Mouse (Mus musculus): Measurements from ENCODE around the gene Pygm. TPM values are rescaled to one million over a fixed set of nuclear protein-coding genes. Genes with fewer than 3 reads are reported as not detected.

The Pygm gene
- polyA plus RNA-seq, 1 experiment, result 0.14 TPM

DNA sequence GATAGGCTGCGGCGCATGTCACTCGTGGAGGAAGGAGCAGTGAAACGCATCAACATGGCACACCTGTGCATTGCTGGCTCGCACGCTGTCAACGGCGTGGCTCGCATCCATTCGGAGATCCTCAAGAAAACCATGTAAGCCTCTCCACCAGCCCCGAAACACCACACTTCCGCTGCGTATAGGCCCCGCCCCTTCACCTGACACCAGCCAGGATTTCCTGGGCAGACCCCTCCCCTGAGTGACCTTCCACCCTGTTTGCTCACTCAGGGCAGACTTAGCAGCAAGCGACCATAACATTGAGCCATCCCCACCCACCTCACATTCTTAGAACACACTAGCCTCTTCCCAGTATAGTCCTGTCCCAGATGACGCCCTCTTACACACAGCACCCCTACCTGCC, 5.6 kb downstream of the Pygm start:
- Histone ChIP-seq H3K4me3 (replicated peaks) (peak overlapping the region; percentile 43), H3K27me3 (ENCODE audit: control insufficient read depth) (peaks cover 14% of the 10 kb centered on the region)
- TF ChIP-seq GATA1 (IDR thresholded peaks at IDR 0.05; ENCODE audit: low read length), result no peak
- TF ChIP-seq TAL1 (IDR thresholded peaks at IDR 0.05; ENCODE audit: low read length), result no peak

DNA sequence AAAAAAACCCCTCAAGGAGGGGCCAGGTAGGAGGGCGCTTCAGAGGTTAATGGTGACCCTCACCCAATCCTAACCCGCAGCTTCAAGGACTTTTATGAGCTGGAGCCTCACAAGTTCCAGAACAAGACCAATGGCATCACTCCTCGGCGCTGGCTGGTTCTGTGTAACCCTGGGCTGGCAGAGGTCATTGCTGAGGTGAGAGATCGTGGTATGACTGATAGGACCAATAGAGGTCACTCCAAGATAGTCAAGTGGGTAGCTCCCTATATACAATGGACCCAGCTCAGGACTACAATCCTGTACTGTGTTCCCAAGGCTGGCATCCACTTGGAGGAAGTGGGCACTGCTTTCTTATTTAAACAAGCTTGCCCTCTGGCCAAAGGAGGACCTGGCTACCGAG, 6.1 kb downstream of the Pygm start:
- H3K4me3 ChIP-seq (replicated peaks), result no peak overlapping the region

More for the DNA sequence above, 5.6 kb downstream of the Pygm start:
- Histone ChIP-seq H3K36me3 (ENCODE audit: control insufficient read depth) (no peaks in the 10 kb centered on the region), H3K4me1 (ENCODE audit: control insufficient read depth) (peaks cover 6% of the 10 kb centered on the region), H3K9me3 (ENCODE audit: control insufficient read depth, low read length) (no peaks in the 10 kb centered on the region)

DNA sequence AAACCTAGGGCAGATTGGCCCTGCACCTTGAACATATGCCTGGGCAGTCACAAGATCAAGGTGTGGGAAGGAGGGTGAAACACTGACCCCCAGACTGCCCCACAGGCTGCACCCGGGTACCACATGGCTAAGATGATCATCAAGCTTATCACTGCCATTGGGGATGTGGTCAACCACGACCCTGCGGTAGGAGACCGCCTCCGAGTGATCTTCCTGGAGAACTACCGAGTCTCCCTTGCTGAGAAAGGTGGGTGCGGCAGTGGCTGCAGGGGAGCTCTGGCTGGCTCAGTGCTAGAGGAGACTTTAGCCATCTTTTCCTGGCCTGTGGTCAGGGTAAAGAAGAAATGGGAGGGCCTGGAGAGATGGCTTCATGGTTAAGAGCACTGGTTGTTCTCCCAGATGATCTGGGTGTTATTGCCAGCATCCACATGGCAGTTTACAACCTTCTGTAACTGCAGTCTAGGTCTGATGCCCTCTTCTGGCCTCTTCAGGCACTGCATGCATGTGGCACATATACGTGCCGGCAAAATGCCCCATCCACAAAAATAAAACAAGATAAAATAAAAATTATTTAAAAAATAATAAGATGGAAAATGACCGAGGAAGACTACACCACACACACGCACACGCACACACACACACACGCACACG, 8.7 kb downstream of the Pygm start:
- H3K36me3 ChIP-seq (ENCODE audit: control insufficient read depth), result no peaks in the 10 kb centered on the region
- H3K9me3 ChIP-seq (ENCODE audit: control insufficient read depth, low read length), result no peaks in the 10 kb centered on the region
- H3K4me1 ChIP-seq (ENCODE audit: control insufficient read depth), result peaks cover 6% of the 10 kb centered on the region
- H3K4me3 ChIP-seq (replicated peaks), result no peak overlapping the region
- H3K27me3 ChIP-seq (ENCODE audit: control insufficient read depth), result peaks cover 21% of the 10 kb centered on the region
- TF ChIP-seq TAL1 (IDR thresholded peaks at IDR 0.05; ENCODE audit: low read length), result no peak
- TF ChIP-seq GATA1 (IDR thresholded peaks at IDR 0.05; ENCODE audit: low read length), result no peak

More for the DNA sequence above, 6.1 kb downstream of the Pygm start:
- H3K4me1 ChIP-seq (ENCODE audit: control insufficient read depth), result peaks cover 6% of the 10 kb centered on the region
- H3K9me3 ChIP-seq (ENCODE audit: control insufficient read depth, low read length), result no peaks in the 10 kb centered on the region
- no peaks in the 10 kb centered on the region for H3K36me3 ChIP-seq (ENCODE audit: control insufficient read depth)
- H3K27me3 ChIP-seq (ENCODE audit: control insufficient read depth), result peaks cover 14% of the 10 kb centered on the region
- no peak for TF ChIP-seq GATA1 (IDR thresholded peaks at IDR 0.05; ENCODE audit: low read length)
- no peak for TF ChIP-seq TAL1 (IDR thresholded peaks at IDR 0.05; ENCODE audit: low read length)

DNA sequence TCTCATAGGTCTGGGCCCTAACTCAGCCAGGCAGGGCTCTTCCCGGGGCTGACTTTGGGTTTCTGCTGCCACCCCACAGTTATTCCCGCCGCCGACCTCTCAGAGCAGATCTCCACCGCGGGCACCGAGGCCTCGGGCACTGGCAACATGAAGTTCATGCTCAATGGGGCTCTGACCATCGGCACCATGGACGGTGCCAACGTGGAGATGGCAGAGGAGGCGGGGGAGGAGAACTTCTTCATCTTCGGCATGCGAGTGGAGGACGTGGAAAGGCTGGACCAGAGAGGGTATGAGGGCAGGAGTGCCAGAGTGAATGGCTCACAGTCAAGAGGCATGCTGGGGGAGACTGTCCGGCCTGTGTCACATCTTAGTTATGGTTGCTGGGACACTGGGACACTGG, 9.4 kb downstream of the Pygm start:
- Histone ChIP-seq H3K4me1 (ENCODE audit: control insufficient read depth) (peaks cover 9% of the 10 kb centered on the region), H3K4me3 (replicated peaks) (no peak overlapping the region), H3K36me3 (ENCODE audit: control insufficient read depth) (no peaks in the 10 kb centered on the region), H3K9me3 (ENCODE audit: control insufficient read depth, low read length) (no peaks in the 10 kb centered on the region), H3K27me3 (ENCODE audit: control insufficient read depth) (peaks cover 28% of the 10 kb centered on the region)
- TF ChIP-seq TAL1 (IDR thresholded peaks at IDR 0.05; ENCODE audit: low read length) (no peak), GATA1 (IDR thresholded peaks at IDR 0.05; ENCODE audit: low read length) (no peak)

DNA sequence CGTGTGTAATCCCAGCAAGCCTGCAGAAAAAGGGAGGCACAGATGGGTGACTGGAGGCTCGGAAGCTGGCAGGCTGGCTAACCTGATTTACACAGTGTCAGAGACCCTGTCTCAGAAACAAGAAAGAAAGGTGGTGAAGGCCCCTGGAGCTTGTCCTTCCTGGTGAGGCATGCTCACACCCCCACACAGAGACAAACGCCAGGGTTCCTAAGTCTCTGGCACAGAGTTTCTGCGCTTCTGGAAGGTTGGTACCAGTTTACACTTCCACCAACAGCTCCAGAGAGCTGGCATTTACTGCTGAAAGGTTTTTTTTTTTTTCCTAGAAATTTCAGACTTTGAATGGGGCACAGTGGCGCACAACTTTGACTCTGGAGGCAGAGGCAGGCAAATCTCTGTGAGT, 12.0 kb downstream of the Pygm start:
- H3K4me1 ChIP-seq (ENCODE audit: control insufficient read depth), result peaks cover 21% of the 10 kb centered on the region
- no peaks in the 10 kb centered on the region for H3K36me3 ChIP-seq (ENCODE audit: control insufficient read depth)

DNA sequence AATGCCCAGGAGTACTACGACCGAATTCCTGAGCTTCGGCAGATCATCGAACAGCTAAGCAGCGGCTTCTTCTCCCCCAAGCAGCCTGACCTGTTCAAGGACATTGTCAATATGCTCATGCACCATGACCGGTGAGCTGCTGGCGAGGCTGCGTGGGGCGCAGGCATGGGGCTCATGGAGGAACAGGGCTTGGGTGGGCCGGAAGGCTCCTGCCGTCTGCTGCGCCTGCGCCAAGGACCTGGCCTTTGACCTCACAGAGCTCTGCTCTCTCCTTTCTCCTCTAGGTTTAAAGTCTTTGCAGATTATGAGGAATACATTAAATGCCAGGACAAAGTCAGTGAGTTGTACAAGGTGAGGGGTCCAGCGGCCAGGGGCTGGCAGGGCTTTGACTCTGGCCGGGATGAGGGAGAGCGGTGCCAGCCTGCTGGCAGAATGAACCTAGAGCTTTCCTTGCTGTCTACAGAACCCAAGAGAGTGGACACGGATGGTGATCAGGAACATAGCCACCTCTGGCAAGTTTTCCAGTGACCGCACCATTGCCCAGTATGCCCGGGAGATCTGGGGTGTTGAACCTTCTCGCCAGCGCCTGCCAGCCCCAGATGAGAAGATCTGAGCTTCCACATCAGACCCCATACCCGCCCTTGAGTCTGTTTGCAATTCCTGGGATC, 13.5 kb downstream of the Pygm start:
- Histone ChIP-seq H3K9me3 (ENCODE audit: control insufficient read depth, low read length) (peaks cover 3% of the 10 kb centered on the region; the same call in 1 of the 2 replicates), H3K4me1 (ENCODE audit: control insufficient read depth) (peaks cover 26% of the 10 kb centered on the region), H3K4me3 (replicated peaks) (no peak overlapping the region), H3K27me3 (ENCODE audit: control insufficient read depth) (peaks cover 56% of the 10 kb centered on the region), H3K36me3 (ENCODE audit: control insufficient read depth) (no peaks in the 10 kb centered on the region)
- no peak for TF ChIP-seq TAL1 (IDR thresholded peaks at IDR 0.05; ENCODE audit: low read length)
- TF ChIP-seq GATA1 (IDR thresholded peaks at IDR 0.05; ENCODE audit: low read length), result no peak

More for the DNA sequence above, 12.0 kb downstream of the Pygm start:
- Histone ChIP-seq H3K4me3 (replicated peaks) (no peak overlapping the region), H3K27me3 (ENCODE audit: control insufficient read depth) (peaks cover 41% of the 10 kb centered on the region), H3K9me3 (ENCODE audit: control insufficient read depth, low read length) (peaks cover 3% of the 10 kb centered on the region; the same call in 1 of the 2 replicates)
- TF ChIP-seq GATA1 (IDR thresholded peaks at IDR 0.05; ENCODE audit: low read length), result no peak
- no peak for TF ChIP-seq TAL1 (IDR thresholded peaks at IDR 0.05; ENCODE audit: low read length)

DNA sequence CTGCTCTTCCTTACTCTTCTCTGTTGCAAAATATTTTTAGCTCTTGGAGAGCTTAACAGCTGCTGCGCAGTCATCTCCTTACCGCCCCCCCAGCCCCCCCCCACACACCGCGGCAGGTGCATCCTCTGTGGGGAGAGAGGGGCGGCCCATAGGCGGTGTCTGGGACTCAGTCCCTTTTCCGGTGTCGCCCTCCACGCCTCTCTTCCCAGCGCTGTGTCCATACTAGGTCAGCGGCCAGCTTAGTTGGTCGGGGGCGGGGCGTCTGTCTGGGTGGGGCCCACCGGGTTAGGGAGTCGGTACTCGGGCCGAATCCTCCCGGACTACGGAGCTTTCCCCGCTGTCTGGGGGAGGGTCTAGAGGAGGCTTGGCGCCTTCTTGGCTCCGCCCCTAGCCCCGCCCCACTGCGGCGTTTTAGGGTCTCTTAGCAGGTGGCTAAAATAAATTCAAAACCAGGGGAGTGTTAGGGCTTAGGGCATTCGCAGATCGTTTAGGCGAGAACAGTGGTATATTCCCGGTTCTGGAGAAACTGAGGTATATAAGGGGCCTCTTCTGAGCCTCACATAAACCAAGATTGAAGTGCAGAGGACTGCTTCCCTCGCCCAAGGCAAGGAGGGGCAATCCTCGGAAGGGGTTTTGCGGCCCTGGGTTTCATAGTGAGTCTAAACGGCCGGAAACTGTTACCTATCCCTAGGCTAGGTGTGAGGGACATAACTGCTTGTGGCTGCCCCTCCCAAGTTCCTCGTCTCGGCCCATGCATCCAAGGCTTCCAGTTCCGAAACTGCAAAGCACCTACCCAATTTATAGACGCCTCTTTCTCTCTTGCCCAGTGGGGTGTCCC, 14.5 kb downstream of the Pygm start:
- no peaks in the 10 kb centered on the region; the same call in 1 of the 2 replicates for H3K36me3 ChIP-seq (ENCODE audit: control insufficient read depth)

DNA sequence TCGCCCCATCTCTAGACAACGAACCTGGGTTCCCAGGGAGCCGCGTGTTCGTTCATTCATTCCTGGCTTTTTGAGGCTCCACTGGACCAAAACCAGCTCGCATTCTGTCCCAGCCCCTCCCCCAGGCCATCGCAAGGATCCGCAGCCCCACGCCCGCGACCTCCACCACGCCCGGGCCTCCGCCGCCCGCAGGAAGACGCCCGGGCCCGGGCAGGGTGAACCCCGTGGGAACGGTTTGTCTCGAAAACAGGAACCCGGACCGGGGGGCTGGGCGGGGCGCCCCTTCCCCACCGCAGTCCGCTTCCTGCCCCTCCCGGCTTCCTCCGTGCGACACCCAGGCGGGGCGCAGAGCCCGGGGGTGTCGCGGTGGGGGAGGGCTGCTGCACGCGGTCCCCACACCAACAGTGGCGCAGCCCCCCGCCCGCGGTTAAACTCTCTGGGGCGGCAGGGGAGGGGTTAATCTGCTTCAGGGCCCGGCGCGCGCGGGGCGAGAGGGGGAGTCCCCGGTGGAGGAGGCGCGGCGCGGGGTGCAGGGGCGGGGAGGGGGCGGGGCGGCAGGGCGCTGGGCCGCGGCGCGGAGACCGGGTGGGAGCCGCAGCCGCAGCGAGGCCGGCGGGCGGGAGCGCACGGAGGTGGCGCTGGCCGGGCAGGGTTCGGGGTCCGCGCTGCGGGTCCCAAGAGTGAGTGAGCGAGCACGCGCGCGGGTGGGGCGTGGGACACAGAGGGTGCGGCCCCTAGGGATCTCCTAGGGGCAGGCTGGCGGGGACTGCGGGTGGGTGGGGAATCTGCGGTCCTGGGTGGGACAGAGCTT, 15.3 kb downstream of the Pygm start, which contains the start of gene Rasgrp2:
Rasgrp2 (plus strand) TSS at position 56 of the 811 bp plus-strand sequence.
- no peak for TF ChIP-seq GATA1 (IDR thresholded peaks at IDR 0.05; ENCODE audit: low read length)
- no peak for TF ChIP-seq TAL1 (IDR thresholded peaks at IDR 0.05; ENCODE audit: low read length)
- Histone ChIP-seq H3K36me3 (ENCODE audit: control insufficient read depth) (no peaks in the 10 kb centered on the region; the same call in 1 of the 2 replicates), H3K9me3 (ENCODE audit: control insufficient read depth, low read length) (peaks cover 3% of the 10 kb centered on the region; the same call in 1 of the 2 replicates), H3K4me1 (ENCODE audit: control insufficient read depth) (peaks cover 26% of the 10 kb centered on the region), H3K4me3 (replicated peaks) (peak within 1 kb of the TSS; percentile 55), H3K27me3 (ENCODE audit: control insufficient read depth) (peaks cover 59% of the 10 kb centered on the region)

More for the DNA sequence above, 14.5 kb downstream of the Pygm start:
- peaks cover 3% of the 10 kb centered on the region; the same call in 1 of the 2 replicates for H3K9me3 ChIP-seq (ENCODE audit: control insufficient read depth, low read length)
- TF ChIP-seq GATA1 (IDR thresholded peaks at IDR 0.05; ENCODE audit: low read length) (no peak), TAL1 (IDR thresholded peaks at IDR 0.05; ENCODE audit: low read length) (no peak)
- H3K4me1 ChIP-seq (ENCODE audit: control insufficient read depth), result peaks cover 26% of the 10 kb centered on the region
- peak overlapping the region; percentile 55 for H3K4me3 ChIP-seq (replicated peaks)
- peaks cover 59% of the 10 kb centered on the region for H3K27me3 ChIP-seq (ENCODE audit: control insufficient read depth)
